Mouse (Mus musculus): ENCODE results near the gene Gtf2i. TPM values are rescaled to one million over a fixed set of nuclear protein-coding genes. Genes with fewer than 3 reads are reported as not detected.
"Not testable (repeated sequence)": the region's sequence is repeated elsewhere in the genome, so short reads cannot be mapped to it uniquely, and the experiment has no call there.

The Gtf2i gene
- polyA plus RNA-seq, 1 experiment from 2014 or later, result 132 TPM

- Histone ChIP-seq H3K36me3 (ENCODE audit: control insufficient read depth, insufficient read depth, low read length) (no peaks in the 10 kb centered on the region), H3K4me3 (ENCODE audit: control insufficient read depth in 1 of 2, insufficient read depth in 1 of 2, low read depth in 1 of 2, low read length in 2 of 2) (no peak overlapping the region), H3K4me1 (ENCODE audit: control insufficient read depth in 2 of 2, insufficient read depth in 2 of 2, low read length in 2 of 2) (peaks cover 1% of the 10 kb centered on the region in 2 experiments; a peak in 2 of 4 replicates), H3K27ac (replicated peaks in 1 of 2; ENCODE audit: control insufficient read depth in 1 of 2, insufficient read depth in 1 of 2, low read depth in 2 of 2, low read length in 2 of 2) (no peak overlapping the region), H3K9ac (ENCODE audit: low read length) (no peak overlapping the region), H3K4me2 (ENCODE audit: low read length) (no peak overlapping the region), H3K27me3 (ENCODE audit: control insufficient read depth, insufficient read depth, low read length) (no peaks in the 10 kb centered on the region), H3K9me3 (ENCODE audit: control insufficient read depth, low read length) (no peaks in the 10 kb centered on the region)
- 81% methylated on average over 9 of the region's 9 CpGs for WGBS
- ATAC-seq (ENCODE audit: insufficient number of reproducible peaks, insufficient read depth, low FRiP score, low read depth), result no peak
These were observed 30.9 kb upstream of the Gtf2i start for GRCm38 (mm10) chr5:134345449-134345848.

- Histone ChIP-seq H3K36me3 (ENCODE audit: control insufficient read depth, insufficient read depth, low read length) (no peaks in the 10 kb centered on the region), H3K9ac (ENCODE audit: low read length) (no peak overlapping the region), H3K27ac (replicated peaks in 1 of 2; ENCODE audit: control insufficient read depth in 1 of 2, insufficient read depth in 1 of 2, low read depth in 2 of 2, low read length in 2 of 2) (no peak overlapping the region), H3K4me3 (ENCODE audit: control insufficient read depth in 1 of 2, insufficient read depth in 1 of 2, low read depth in 1 of 2, low read length in 2 of 2) (no peak overlapping the region), H3K4me2 (ENCODE audit: low read length) (no peak overlapping the region), H3K27me3 (ENCODE audit: control insufficient read depth, insufficient read depth, low read length) (no peaks in the 10 kb centered on the region), H3K9me3 (ENCODE audit: control insufficient read depth, low read length) (no peaks in the 10 kb centered on the region), H3K4me1 (ENCODE audit: control insufficient read depth in 2 of 2, insufficient read depth in 2 of 2, low read length in 2 of 2) (peaks cover 0 to 2% of the 10 kb centered on the region in 2 experiments; a peak in 2 of 4 replicates)
- WGBS, result 72% methylated on average over 8 of the region's 8 CpGs
- no peak for ATAC-seq (ENCODE audit: insufficient number of reproducible peaks, insufficient read depth, low FRiP score, low read depth)
These were observed 29.5 kb upstream of the Gtf2i start for GRCm38 (mm10) chr5:134344076-134344475.

- H3K27me3 ChIP-seq (ENCODE audit: control insufficient read depth, insufficient read depth, low read length); H3K4me1 ChIP-seq (ENCODE audit: control insufficient read depth in 2 of 2, insufficient read depth in 2 of 2, low read length in 2 of 2); ATAC-seq (ENCODE audit: insufficient number of reproducible peaks, insufficient read depth, low FRiP score, low read depth); H3K27ac ChIP-seq (replicated peaks in 1 of 2; ENCODE audit: control insufficient read depth in 1 of 2, insufficient read depth in 1 of 2, low read depth in 2 of 2, low read length in 2 of 2); H3K4me3 ChIP-seq (ENCODE audit: control insufficient read depth in 1 of 2, insufficient read depth in 1 of 2, low read depth in 1 of 2, low read length in 2 of 2); H3K4me2 ChIP-seq (ENCODE audit: low read length); H3K36me3 ChIP-seq (ENCODE audit: control insufficient read depth, insufficient read depth, low read length); H3K9ac ChIP-seq (ENCODE audit: low read length); H3K9me3 ChIP-seq (ENCODE audit: control insufficient read depth, low read length): not testable (repeated sequence)
- 72% methylated on average over 4 of the region's 4 CpGs for WGBS
These were observed 29.0 kb upstream of the Gtf2i start for GRCm38 (mm10) chr5:134343530-134343929.

- no peaks in the 10 kb centered on the region for H3K27me3 ChIP-seq (ENCODE audit: control insufficient read depth, insufficient read depth, low read length)
- H3K4me1 ChIP-seq (ENCODE audit: control insufficient read depth in 2 of 2, insufficient read depth in 2 of 2, low read length in 2 of 2), result peaks cover 0 to 2% of the 10 kb centered on the region in 2 experiments; a peak in 2 of 4 replicates
- no peak overlapping the region for H3K4me3 ChIP-seq (ENCODE audit: control insufficient read depth in 1 of 2, insufficient read depth in 1 of 2, low read depth in 1 of 2, low read length in 2 of 2)
- no peaks in the 10 kb centered on the region for H3K9me3 ChIP-seq (ENCODE audit: control insufficient read depth, low read length)
- H3K36me3 ChIP-seq (ENCODE audit: control insufficient read depth, insufficient read depth, low read length), result no peaks in the 10 kb centered on the region
- WGBS, result 68% methylated on average over 18 of the region's 18 CpGs
- peak; percentile 44; the same call in 1 of the 2 replicates for ATAC-seq (ENCODE audit: insufficient number of reproducible peaks, insufficient read depth, low FRiP score, low read depth)
- peak overlapping the region; percentile 7; the same call in 1 of the 2 replicates for H3K4me2 ChIP-seq (ENCODE audit: low read length)
- H3K27ac ChIP-seq (replicated peaks in 1 of 2; ENCODE audit: control insufficient read depth in 1 of 2, insufficient read depth in 1 of 2, low read depth in 2 of 2, low read length in 2 of 2), result 0 out of 4 replicates have a peak overlapping the region, but pooled peaks of 1 of the 2 experiments have one; percentile 39
- no peak overlapping the region for H3K9ac ChIP-seq (ENCODE audit: low read length)
These were observed 28.1 kb upstream of the Gtf2i start for GRCm38 (mm10) chr5:134342503-134343205.

- no peak overlapping the region for H3K27ac ChIP-seq (replicated peaks in 1 of 2; ENCODE audit: control insufficient read depth in 1 of 2, insufficient read depth in 1 of 2, low read depth in 2 of 2, low read length in 2 of 2)
- peaks cover 0 to 2% of the 10 kb centered on the region in 2 experiments; a peak in 2 of 4 replicates for H3K4me1 ChIP-seq (ENCODE audit: control insufficient read depth in 2 of 2, insufficient read depth in 2 of 2, low read length in 2 of 2)
- H3K4me2 ChIP-seq (ENCODE audit: low read length), result no peak overlapping the region
- no peaks in the 10 kb centered on the region for H3K9me3 ChIP-seq (ENCODE audit: control insufficient read depth, low read length)
- no peaks in the 10 kb centered on the region for H3K36me3 ChIP-seq (ENCODE audit: control insufficient read depth, insufficient read depth, low read length)
- WGBS, result 90% methylated on average over 5 of the region's 5 CpGs
- no peak for ATAC-seq (ENCODE audit: insufficient number of reproducible peaks, insufficient read depth, low FRiP score, low read depth)
- H3K4me3 ChIP-seq (ENCODE audit: control insufficient read depth in 1 of 2, insufficient read depth in 1 of 2, low read depth in 1 of 2, low read length in 2 of 2), result no peak overlapping the region
- no peaks in the 10 kb centered on the region for H3K27me3 ChIP-seq (ENCODE audit: control insufficient read depth, insufficient read depth, low read length)
- H3K9ac ChIP-seq (ENCODE audit: low read length), result no peak overlapping the region
These were observed 27.2 kb upstream of the Gtf2i start for GRCm38 (mm10) chr5:134341721-134342120.

- ATAC-seq (ENCODE audit: insufficient number of reproducible peaks, insufficient read depth, low FRiP score, low read depth), result no peak
- no peaks in the 10 kb centered on the region for H3K27me3 ChIP-seq (ENCODE audit: control insufficient read depth, insufficient read depth, low read length)
- H3K36me3 ChIP-seq (ENCODE audit: control insufficient read depth, insufficient read depth, low read length), result no peaks in the 10 kb centered on the region
- H3K9me3 ChIP-seq (ENCODE audit: control insufficient read depth, low read length), result no peaks in the 10 kb centered on the region
- 61% methylated on average over 10 of the region's 10 CpGs for WGBS
- H3K4me2 ChIP-seq (ENCODE audit: low read length), result no peak overlapping the region
- H3K4me1 ChIP-seq (ENCODE audit: control insufficient read depth in 2 of 2, insufficient read depth in 2 of 2, low read length in 2 of 2), result peaks cover 0 to 2% of the 10 kb centered on the region in 2 experiments; a peak in 2 of 4 replicates
- H3K27ac ChIP-seq (replicated peaks in 1 of 2; ENCODE audit: control insufficient read depth in 1 of 2, insufficient read depth in 1 of 2, low read depth in 2 of 2, low read length in 2 of 2), result no peak overlapping the region
- no peak overlapping the region for H3K4me3 ChIP-seq (ENCODE audit: control insufficient read depth in 1 of 2, insufficient read depth in 1 of 2, low read depth in 1 of 2, low read length in 2 of 2)
- no peak overlapping the region for H3K9ac ChIP-seq (ENCODE audit: low read length)
These were observed 26.8 kb upstream of the Gtf2i start for GRCm38 (mm10) chr5:134341321-134341720.

- Histone ChIP-seq H3K36me3 (ENCODE audit: control insufficient read depth, insufficient read depth, low read length) (no peaks in the 10 kb centered on the region), H3K4me2 (ENCODE audit: low read length) (no peak overlapping the region), H3K9ac (ENCODE audit: low read length) (no peak overlapping the region), H3K4me1 (ENCODE audit: control insufficient read depth in 2 of 2, insufficient read depth in 2 of 2, low read length in 2 of 2) (peaks cover 0 to 2% of the 10 kb centered on the region in 2 experiments; a peak in 2 of 4 replicates), H3K27ac (replicated peaks in 1 of 2; ENCODE audit: control insufficient read depth in 1 of 2, insufficient read depth in 1 of 2, low read depth in 2 of 2, low read length in 2 of 2) (no peak overlapping the region), H3K4me3 (ENCODE audit: control insufficient read depth in 1 of 2, insufficient read depth in 1 of 2, low read depth in 1 of 2, low read length in 2 of 2) (no peak overlapping the region), H3K27me3 (ENCODE audit: control insufficient read depth, insufficient read depth, low read length) (no peaks in the 10 kb centered on the region), H3K9me3 (ENCODE audit: control insufficient read depth, low read length) (no peaks in the 10 kb centered on the region)
- WGBS, result 30% methylated on average over 6 of the region's 6 CpGs
- ATAC-seq (ENCODE audit: insufficient number of reproducible peaks, insufficient read depth, low FRiP score, low read depth), result no peak
These were observed 25.6 kb upstream of the Gtf2i start for GRCm38 (mm10) chr5:134340101-134340522.
